Mouse (Mus musculus): ENCODE data around the gene Slc17a6. TPM values are rescaled to one million over a fixed set of nuclear protein-coding genes. Genes with fewer than 3 reads are reported as not detected.
"Not testable (repeated sequence)": the region's sequence is repeated elsewhere in the genome, so short reads cannot be mapped to it uniquely, and the experiment has no call there.

Gene Slc17a6
- polyA plus RNA-seq, 1 experiment from 2014 or later = not detected

GRCm38 (mm10) chr7:51710346-51710745 lies 88.5 kb downstream of the Slc17a6 start:
- H3K9ac ChIP-seq (ENCODE audit: low read length) = not testable (repeated sequence)

GRCm38 (mm10) chr7:51715771-51716170 lies 94.0 kb downstream of the Slc17a6 start:
- no peaks in the 10 kb centered on the region for H3K9me3 ChIP-seq (ENCODE audit: control insufficient read depth, low read length)
- H3K4me1 ChIP-seq (ENCODE audit: control insufficient read depth, insufficient read depth, low read length) = no peaks in the 10 kb centered on the region
- no peak overlapping the region for H3K27ac ChIP-seq (replicated peaks; ENCODE audit: low read depth, low read length)
- H3K4me2 ChIP-seq (ENCODE audit: low read depth, severe bottlenecking) = no peak overlapping the region
- H3K9ac ChIP-seq (ENCODE audit: low read length) = no peak overlapping the region
- no peaks in the 10 kb centered on the region for H3K36me3 ChIP-seq (ENCODE audit: control insufficient read depth, insufficient read depth, low read length)
- ATAC-seq (ENCODE audit: insufficient number of reproducible peaks, low FRiP score, low TSS enrichment, low read depth) (no peak), DNase-seq (ENCODE audit: low spot score) (no peak)
- no peak overlapping the region for H3K4me3 ChIP-seq (ENCODE audit: low read depth, low read length)
- 57% methylated on average over 2 of the region's 2 CpGs for WGBS
- H3K27me3 ChIP-seq (ENCODE audit: control insufficient read depth, insufficient read depth, low read length) = no peaks in the 10 kb centered on the region

More at GRCm38 (mm10) chr7:51710346-51710745, 88.5 kb downstream of the Slc17a6 start:
- not testable (repeated sequence) for H3K4me1 ChIP-seq (ENCODE audit: control insufficient read depth, insufficient read depth, low read length); H3K27ac ChIP-seq (replicated peaks; ENCODE audit: low read depth, low read length); H3K36me3 ChIP-seq (ENCODE audit: control insufficient read depth, insufficient read depth, low read length); ATAC-seq (ENCODE audit: insufficient number of reproducible peaks, low FRiP score, low TSS enrichment, low read depth); DNase-seq (ENCODE audit: low spot score); H3K4me3 ChIP-seq (ENCODE audit: low read depth, low read length); H3K9me3 ChIP-seq (ENCODE audit: control insufficient read depth, low read length); H3K4me2 ChIP-seq (ENCODE audit: low read depth, severe bottlenecking); H3K27me3 ChIP-seq (ENCODE audit: control insufficient read depth, insufficient read depth, low read length)
- WGBS = 82% methylated on average over 3 of the region's 3 CpGs

Other genes with a start within 250 kb of the Slc17a6 start
- 0.09 TPM in 1 of 2 replicates, not detected in the other for gene Ano5, start 111.0 kb upstream of the Slc17a6 start, polyA plus RNA-seq (2014; fragmentation: Nextera tagmentation; extraction: Ambion mirVana)
- gene Gas2, start 240.0 kb downstream of the Slc17a6 start, polyA plus RNA-seq (2014; fragmentation: Nextera tagmentation; extraction: Ambion mirVana) = 106 and 109 TPM in 2 replicates
- gene Fancf, start 240.3 kb downstream of the Slc17a6 start, polyA plus RNA-seq (2014; fragmentation: Nextera tagmentation; extraction: Ambion mirVana) = 20.1 and 21.1 TPM in 2 replicates

Measured in limb, embryonic 11.5 days (tissue).